Mouse (Mus musculus): ENCODE measurements around the gene Tex2. TPM values are rescaled to one million over a fixed set of nuclear protein-coding genes. Genes with fewer than 3 reads are reported as not detected.
A peak's percentile ranks its signal among the peaks of the same experiment; 100 is the strongest.
"Not testable (repeated sequence)": the region's sequence is repeated elsewhere in the genome, so short reads cannot be mapped to it uniquely, and the experiment has no call there.

Gene Tex2
- total RNA-seq, 2 experiments from 2014 or later, result 116 to 117 TPM

DNA sequence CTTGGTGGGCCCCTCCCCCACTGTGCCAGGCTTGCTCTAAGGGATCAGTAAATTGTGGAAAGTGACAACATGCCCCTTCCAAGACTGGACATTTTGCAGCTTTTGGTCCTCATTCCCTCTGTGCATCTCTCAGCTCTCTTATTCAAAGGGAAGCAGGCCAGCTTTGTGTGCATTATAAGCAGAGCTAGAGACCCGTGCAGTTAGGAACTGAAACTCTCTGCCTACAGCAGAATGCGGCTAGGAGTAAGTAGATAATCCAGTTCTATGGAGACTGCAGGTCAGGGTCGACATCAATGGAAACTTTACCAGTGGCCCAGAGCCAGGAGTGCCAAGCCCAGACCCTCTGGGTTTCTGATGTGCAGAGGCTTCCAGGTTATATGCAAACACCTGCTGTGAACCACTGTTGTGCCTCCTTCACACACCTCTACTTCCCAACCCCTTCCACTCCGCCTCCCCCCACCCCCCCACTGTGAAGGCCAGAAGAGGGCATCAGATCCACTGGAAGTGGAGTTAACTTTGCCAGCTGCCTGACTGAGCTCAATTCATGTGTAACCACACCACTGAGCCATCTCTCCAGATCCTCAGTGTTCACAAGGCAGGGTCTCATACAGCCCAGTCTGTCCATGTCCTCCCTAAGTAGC is 114.4 kb downstream of the Tex2 start:
- DNase-seq (ENCODE audit: low spot score in 2 of 2), result no peak
- intact Hi-C loops (cut with DNase I), result no loop called here

DNA sequence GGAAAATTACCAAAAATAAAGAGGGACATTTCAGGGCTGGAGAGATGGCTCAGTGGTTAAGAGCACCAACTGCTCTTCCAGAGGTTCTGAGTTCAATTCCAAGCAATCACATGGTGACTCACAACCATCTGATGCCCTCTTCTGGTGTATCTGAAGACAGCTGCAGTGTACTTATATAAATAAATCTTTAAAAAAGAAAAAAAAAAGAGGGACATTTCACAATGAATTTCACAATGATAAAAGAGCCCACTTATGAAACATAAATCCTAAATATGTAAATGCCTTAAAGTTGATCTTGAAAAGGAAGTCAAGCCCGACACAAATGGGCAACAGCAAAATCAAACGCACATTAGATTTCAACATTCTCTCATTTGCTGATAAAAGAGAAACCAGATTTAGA is 115.3 kb downstream of the Tex2 start:
- no peak for DNase-seq (ENCODE audit: low spot score in 2 of 2)

DNA sequence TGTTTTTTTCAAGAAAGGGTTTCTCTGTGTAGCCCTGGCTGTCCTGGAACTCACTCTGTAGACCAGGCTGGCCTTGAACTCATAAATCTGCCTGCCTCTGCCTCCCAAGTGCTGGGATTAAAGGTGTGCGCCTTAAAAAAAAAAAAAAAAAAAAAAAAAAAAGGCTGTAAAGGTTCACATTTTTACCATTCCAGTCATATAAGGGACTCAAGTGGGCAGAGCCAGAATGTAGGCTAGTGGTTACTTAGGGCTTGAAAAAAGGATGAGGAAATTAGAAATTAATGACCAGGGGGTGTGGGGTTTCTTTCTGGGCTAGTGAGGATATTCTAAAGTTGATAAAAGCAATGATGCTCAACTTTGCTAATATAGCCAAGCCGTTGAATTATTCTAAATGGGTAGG is 116.2 kb downstream of the Tex2 start:
- DNase-seq (ENCODE audit: low spot score in 2 of 2); intact Hi-C loops (cut with DNase I): not testable (repeated sequence)

More for the DNA sequence above, 115.3 kb downstream of the Tex2 start:
- intact Hi-C loops (cut with DNase I), result no loop called here

DNA sequence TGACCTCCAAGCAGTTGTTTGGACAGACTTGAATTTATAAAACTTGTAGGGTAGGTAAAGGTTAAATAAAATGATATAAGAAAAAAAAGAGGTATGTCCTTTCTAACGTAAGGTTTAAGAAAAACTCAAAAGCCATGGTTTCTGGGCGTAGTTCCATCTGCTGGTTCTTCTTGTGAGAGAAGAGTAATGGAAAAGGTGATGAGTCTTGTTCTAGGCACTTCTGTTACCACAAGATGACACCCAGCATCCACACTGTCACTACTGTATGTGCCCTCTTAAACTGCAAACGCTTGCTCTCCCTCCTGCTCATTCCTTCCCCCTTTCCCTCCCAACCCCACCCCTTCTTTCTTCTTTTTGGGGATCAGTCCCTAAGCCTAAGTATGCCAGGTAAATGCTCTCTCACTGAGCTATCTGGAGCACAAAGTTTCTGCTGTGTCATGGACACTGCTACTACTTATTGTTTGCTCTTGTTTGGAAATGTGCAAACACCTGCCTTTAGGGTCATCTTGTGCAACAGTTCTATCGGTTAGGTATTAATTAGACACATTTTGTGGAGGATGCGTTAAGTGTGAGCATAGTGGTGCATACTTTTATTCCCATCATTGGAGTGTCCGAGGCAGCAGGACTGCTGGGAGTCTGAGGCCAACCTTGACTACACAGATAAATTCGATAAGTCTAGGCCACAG is 120.1 kb downstream of the Tex2 start:
- intact Hi-C loops (cut with DNase I), result loop anchor here (5.0 kb wide), 1 partner anchor 134 kb away; no protein-coding TSS in a partner anchor
- DNase-seq (ENCODE audit: low spot score in 2 of 2), result no peak

DNA sequence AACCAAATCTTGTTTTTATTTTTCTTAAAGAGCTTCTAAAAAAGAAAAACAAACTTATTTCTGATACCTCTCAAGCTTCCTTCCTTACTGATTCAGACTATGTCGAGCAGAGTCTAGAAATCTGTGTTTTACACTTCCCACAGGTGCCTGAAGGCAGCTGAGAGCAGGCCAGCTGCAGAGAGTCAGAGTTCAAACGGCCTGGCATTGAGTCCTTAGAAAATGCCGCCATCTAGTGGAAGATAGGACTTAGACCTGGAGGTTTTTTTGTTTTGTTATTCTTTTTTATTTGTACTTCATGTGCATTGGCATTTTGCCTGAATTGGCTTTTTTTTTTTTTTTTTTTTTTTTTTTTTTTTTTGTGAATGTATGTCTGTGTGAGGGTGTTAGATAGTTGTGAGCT is 121.8 kb downstream of the Tex2 start:
- DNase-seq (ENCODE audit: low spot score in 2 of 2), result peak in 1 of 2 experiments; percentile 59
- intact Hi-C loops (cut with DNase I), result loop anchor here (1.0 to 5.0 kb wide), 2 partner anchors 73 to 136 kb away; no protein-coding TSS in a partner anchor

DNA sequence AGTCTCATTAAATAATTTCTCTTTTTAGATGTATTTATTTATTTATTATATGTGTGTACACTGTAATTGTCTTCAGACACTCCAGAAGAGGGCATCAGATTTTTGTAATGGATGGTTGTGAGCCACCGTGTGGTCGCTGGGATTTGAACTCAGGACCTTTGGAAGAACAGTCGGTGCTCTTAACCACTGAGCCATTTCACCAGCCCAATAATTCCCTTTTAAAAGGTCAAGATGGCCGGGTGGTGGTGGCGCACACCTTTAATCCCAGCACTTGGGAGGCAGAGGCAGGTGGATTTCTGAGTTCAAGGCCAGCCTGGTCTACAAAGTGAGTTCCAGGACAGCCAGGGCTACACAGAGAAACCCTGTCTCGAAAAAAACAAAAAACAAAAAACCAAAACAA is 122.6 kb downstream of the Tex2 start:
- not testable (repeated sequence) for DNase-seq (ENCODE audit: low spot score in 2 of 2)
- intact Hi-C loops (cut with DNase I), result loop anchor here (5.0 kb wide), 1 partner anchor 137 kb away; no protein-coding TSS in a partner anchor

DNA sequence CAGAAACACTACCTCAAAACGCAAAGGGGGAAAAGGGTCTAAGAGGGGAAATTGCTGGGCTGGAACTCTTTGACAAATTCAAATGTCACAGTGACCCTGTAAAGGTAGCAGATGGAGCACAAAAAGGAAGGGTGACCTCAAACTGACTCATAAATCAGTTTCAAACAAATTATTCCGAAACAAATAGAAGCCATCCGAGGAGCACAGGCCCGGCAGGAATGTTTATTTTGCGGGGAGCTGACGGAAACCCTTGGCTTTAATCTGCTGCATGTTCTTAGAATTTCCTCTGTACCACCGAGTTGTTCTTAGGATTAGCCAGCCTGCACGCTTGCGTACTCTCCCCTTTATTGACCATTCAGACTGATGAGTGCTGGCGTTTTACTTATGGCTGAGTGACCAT is 123.2 kb downstream of the Tex2 start:
- DNase-seq (ENCODE audit: low spot score in 2 of 2), result no peak
- intact Hi-C loops (cut with DNase I), result loop anchor here (5.0 kb wide), 1 partner anchor 137 kb away; no protein-coding TSS in a partner anchor

DNA sequence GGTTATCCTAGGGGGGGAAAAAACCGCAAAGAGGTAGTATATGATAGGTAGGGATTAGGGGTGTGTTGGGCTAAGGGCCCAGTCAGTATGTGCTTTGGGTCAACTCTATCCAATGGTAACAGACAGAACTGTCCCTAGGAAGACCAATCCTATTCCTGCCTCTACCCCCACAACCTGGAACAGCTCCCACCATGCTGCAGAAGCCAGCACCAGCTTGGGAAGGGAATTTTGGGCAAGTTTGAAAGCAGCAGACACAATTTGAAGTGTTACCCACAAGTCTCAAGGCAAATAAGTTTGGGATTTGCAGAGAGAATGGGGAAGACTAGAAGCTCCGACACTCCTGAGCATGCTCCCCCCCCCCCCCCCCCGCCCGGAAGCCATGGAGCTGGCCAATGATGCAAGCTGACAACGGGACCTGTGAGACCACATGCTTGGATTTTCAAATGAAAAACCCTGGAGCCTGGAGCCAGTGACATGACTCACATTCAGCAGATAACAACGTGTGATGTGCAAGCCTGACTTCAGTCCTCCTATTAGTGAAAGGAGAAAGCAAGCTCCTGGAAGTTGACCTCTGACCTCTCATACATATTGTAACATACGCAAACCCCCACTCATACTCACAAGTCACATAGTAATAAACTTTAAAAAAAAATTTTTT is 124.1 kb downstream of the Tex2 start:
- DNase-seq (ENCODE audit: low spot score in 2 of 2), result peak in 1 of 2 experiments; percentile 62
- intact Hi-C loops (cut with DNase I), result no loop called here

DNA sequence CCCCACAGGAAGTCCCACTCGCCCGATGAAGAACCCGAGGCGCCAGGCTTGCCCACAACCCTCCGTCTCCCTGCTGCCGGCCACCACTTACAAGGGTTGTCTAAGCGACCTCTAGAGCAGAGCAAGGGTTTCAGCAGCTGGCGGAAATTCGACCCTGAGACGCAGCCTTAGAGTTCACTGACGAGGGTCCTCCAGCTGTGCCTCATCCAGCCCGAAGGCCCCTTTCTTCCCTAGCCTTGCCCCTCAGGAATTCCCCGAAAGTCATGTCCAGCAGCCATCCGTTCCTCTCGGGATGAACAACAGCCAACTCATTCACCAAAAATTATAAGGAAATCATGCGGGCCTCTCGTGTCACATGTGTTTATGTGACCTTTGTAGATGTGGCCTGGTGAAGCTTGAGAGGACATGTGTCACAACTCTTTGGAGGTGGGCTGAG is 125.1 kb downstream of the Tex2 start:
- intact Hi-C loops (cut with DNase I), result no loop called here
- no peak for DNase-seq (ENCODE audit: low spot score in 2 of 2)

DNA sequence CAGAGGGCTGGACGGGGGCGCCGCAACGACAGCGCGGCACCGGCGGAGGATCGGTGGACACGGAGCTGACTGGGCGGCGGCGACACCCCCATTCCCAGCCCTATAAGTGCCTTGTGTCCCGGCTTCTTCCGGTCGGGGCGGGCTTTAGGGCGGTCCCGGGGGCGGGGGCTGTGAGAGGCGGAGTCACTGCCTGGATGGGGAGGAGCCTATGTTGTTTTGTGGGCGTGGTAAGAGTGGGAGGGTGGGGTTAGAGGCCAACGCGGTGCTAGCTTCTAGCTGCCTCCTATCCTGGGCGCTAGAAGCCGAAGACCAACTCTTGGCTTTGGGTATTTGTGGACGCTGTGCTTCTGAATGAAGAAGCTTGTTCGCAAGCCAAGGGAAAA is 125.5 kb downstream of the Tex2 start, which contains the start of gene Ern1:
Gene Ern1, minus strand, starts transcription at position 120 of the 383 bp plus-strand sequence.
- DNase-seq (ENCODE audit: low spot score in 2 of 2), result peak; percentile 93 to 96
- intact Hi-C loops (cut with DNase I), result no loop called here

DNA sequence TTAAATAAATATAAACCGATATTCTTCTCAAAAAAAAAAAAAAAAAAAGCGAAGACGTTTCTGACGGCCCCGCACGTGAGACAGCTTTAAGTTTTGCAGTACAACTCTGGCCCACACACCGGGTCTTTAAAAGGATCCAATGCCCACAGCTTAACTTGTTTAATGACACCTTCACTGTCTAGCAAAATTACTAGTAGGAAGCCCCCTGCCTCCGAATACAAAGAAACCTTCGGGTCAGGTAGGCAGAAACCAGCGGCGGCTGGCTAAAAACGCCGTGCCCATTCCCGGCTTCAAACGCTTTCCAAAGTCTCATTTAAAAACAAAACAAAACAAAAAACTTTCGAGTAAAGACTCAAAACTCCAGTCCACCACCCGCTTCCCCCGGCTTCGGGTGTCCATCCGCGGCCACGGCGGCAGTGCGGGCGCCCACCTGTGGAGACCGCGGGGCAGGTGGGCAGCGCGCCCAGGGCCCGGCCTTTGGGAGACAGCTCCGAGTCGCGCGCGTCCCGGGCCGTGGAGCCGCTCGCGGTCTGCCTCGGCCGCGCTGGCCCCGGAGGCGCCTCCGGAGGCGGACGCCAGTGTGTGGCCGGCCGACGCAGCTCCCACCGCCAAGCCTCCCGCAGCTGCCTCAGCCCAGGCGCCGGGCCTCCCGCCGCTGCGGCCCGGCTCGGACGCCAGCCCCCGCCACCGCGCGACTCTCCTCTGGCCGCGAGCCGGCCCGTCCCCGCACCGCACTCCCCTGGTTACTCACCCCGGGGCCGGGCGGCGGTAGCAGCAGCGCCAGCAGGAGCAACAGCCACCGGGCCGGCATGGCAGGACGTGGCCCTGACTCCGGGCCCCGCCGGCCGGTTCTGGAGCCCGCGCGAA is 126.1 kb downstream of the Tex2 start:
- intact Hi-C loops (cut with DNase I), result no loop called here
- no peak for DNase-seq (ENCODE audit: low spot score in 2 of 2)

DNA sequence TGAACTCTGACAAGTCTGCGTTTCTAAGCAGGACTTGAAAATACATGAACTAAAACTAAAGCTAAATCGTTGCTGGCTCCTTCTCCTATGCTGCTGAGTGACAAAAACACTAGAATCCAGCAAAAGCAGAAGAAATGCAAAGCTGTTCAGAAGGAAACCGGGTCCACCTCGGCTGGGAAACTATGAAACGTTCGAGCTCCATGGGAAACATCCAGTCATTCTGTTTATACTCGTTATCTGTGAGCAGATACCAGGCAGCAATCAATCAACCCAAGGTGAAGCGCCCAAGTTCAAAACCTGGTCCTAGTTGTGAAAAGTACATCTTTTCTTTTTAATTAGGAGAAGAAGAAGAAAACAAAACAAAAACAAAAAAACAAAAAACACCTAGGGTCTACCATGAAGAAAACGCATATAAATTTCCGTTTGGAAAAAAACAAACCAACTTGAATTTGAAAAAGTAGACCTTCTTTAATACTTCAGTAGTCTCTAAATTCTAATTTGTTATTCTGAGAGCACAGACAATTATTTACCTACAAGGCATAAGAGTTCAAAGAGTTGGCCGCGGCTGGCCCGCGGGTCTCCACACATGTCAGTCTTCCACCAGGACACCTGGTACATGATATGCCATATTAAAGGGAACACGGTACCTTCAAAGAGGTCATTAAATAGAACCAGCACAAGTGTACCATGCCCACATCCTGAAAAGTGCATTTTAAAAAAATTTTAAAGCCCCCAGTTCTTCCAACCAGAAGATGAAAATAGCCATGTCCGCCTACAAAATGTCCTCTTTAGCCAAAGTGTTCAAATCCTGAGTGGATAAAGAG is 127.0 kb downstream of the Tex2 start:
- intact Hi-C loops (cut with DNase I), result no loop called here
- DNase-seq (ENCODE audit: low spot score in 2 of 2), result no peak

DNA sequence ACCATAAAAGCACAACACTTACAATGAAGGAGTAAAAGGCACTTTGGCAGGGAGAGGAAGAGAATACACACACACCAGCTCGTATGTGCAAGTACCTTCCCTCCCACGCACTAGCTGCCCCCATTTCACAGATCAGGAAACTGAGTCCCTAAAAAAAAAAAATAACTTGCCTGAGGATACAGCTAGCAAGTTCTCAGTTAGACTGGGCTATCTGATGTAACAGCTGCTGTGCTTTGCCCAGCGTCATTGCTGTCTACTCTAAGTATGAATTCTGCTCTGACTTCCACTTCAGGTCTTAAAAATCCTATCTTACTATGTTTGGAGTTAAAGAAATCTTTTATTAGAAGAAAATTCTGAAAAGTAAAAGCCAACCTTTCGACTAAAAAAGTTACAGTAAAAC is 127.6 kb downstream of the Tex2 start:
- intact Hi-C loops (cut with DNase I), result no loop called here
- DNase-seq (ENCODE audit: low spot score in 2 of 2), result no peak

DNA sequence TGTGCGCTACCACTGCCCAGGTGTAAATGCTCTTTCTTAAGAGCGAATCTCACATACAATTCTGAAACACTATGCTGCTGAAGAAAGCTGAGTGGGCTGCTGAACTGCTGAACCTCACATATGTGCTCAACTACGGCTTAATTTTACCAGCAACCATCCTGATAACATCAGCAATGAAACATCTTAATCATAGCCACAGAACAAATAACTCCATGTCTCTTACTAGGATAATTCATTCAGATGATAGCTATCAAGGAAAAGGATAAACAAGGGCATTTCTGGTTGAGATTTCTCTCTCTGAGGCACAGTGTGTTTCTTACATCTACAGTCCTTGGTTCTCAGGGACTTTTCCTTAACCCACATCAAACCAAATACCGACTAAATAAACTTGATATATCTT is 128.3 kb downstream of the Tex2 start:
- no peak for DNase-seq (ENCODE audit: low spot score in 2 of 2)
- intact Hi-C loops (cut with DNase I), result no loop called here

DNA sequence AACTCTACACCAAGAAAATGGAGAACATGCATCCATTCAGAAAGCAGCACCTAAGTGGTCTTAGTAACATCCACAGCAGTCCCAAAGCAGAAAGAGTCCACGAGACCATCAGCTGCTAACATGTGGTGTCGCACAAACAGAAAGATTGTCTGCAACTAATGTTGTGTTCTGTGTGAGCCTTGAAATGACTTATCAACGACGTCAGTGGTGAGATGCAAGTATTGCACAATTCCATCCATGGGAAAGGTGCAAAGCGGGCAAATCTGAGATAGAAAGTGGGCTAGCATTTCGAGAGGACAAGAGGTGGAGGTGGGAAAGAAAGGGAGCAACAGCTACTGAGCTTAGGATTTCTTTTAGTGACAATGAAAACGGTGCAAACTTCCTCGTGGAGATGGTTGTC is 130.4 kb downstream of the Tex2 start:
- intact Hi-C loops (cut with DNase I), result no loop called here
- DNase-seq (ENCODE audit: low spot score in 2 of 2), result no peak

DNA sequence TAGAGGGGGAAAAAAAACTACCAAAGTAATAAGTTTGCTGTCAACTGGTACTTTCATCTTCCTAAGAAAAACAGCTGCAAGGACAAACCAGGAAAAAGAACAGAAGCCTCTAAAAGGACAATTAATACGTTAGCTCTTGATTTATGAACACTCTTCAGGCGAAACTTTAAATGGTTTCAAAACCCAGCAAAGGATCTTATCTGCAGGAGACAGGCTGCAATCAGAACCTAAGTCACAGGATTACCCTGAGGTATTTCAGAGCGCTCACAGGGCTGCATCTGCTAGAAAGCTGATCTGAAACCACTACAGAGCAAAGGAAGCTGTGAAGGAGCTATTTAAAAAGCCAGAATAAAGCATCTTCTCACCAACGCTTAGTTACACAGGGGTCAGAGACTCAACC is 131.6 kb downstream of the Tex2 start:
- DNase-seq (ENCODE audit: low spot score in 2 of 2), result no peak
- intact Hi-C loops (cut with DNase I), result no loop called here

DNA sequence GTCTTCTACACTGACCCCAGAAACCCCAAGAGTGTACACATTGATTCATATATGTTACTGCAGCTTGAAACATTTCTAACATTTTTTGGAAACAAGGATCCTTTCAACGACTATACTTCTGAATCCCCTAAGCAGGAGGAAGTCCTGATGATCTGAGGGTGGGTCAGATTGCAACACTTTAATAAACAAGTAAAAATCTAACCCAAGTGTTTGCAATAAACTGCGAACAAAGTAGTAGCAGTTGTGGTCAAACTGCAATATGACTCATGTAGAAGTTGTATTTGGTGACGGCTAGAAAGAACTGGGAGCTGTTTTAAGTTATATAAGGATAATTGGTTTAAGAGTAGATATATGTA is 132.7 kb downstream of the Tex2 start:
- DNase-seq (ENCODE audit: low spot score in 2 of 2), result no peak
- intact Hi-C loops (cut with DNase I), result no loop called here

DNA sequence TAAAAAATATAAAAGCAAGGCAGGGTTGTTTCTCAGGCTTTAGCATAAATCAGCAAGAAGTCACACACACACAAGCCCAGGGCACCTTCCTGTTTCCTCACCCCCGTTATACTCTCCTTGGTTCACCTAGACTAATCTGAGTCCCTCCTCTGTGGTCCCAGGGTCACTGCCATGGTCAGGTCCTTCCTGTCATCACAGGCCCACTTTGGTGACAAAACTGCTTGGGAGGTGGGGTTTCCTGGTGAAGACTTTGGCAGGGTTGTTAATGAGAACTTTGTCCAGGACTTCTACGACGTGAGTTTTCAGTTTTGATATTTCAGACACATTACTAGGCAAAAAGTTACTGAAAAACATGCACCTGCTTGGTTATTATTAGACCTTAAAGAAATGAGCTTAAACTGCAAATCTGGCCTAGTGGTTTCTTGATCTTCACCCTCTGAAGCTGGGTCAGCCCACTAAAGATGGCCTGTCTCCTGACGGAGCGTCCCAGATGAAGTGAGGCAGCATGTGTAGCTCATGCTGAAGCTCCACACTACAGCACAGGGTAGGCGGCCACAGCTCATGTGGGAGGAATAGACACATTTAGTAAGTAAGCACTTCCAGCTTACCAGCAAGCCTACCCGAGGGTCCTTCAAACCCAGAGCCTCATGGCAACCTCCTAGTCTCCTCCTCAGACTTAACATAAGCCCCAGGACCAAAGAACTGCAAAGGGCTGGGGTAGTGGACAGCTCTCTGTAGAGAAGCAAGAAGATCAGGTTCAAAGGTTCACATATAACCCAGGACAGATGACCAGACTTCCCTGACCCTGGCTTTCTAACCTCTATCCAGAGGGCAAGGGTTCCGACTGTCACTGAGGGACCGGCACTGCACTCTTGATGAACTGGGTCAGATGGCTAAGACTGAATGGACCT is 133.3 kb downstream of the Tex2 start:
- intact Hi-C loops (cut with DNase I), result no loop called here
- peak in 1 of 2 experiments; percentile 50 for DNase-seq (ENCODE audit: low spot score in 2 of 2)
